Mouse (Mus musculus) thymus, postnatal 25 days (tissue): ENCODE data around the gene Ndst4.

Experiments
- DNase-seq: peaks from one replicate; pipeline ENCODE4 v3.0.0; 2022

Gene Ndst4

GRCm38 (mm10) chr3:125744468-125745141, 340.7 kb downstream of the Ndst4 start:
- no peak for DNase-seq

- no peak for DNase-seq
Measured at GRCm38 (mm10) chr3:125745142-125745496, 341.2 kb downstream of the Ndst4 start.

- no peak for DNase-seq
Measured at GRCm38 (mm10) chr3:125746367-125746766, 342.5 kb downstream of the Ndst4 start.

- DNase-seq: no peak
Measured at GRCm38 (mm10) chr3:125756911-125757310, 353.0 kb downstream of the Ndst4 start.

- DNase-seq: no peak
Measured at GRCm38 (mm10) chr3:125760711-125761110, 356.8 kb downstream of the Ndst4 start.
